Mouse (Mus musculus): ENCODE measurements around the gene Mical1.

GRCm38 (mm10) chr10:41474981-41475391, 1.1 kb upstream of the Mical1 start:
- TF ChIP-seq CTCF (IDR thresholded peaks at IDR 0.05; ENCODE audit: control insufficient read depth, insufficient read depth, insufficient replicate concordance, low read depth, low read length) (no peak), POLR2A (IDR thresholded peaks at IDR 0.05; ENCODE audit: control insufficient read depth, low read depth, low read length) (no peak)

All from testis, adult 2 months (tissue).